Mouse (Mus musculus) activated CD4-positive, CD25-positive, alpha-beta regulatory T cell, adult 9 weeks (primary cell): ENCODE results near the gene Tomm5. TPM values are rescaled to one million over a fixed set of nuclear protein-coding genes. Genes with fewer than 3 reads are reported as not detected.

Experiments
- polyA plus RNA-seq: library from polyadenylated mRNA; unstranded; fragments of 100-300 nt; shearing (Covaris generic); gene quantifications from one replicate; pipeline ENCODE4 v1.2.1, GENCODE M21; 2017

Gene Tomm5
- 169 TPM for polyA plus RNA-seq

GRCm38 (mm10) chr4:45107601-45108277, at the start of gene Tomm5:
Gene Tomm5 (minus strand): TSS chr4:45108114.

GRCm38 (mm10) chr4:45084021-45084894, 23.7 kb downstream of the Tomm5 start, which contains the start of gene Fbxo10:
Gene Fbxo10 (minus strand): TSS chr4:45084604.

Other genes starting within 250 kb of the Tomm5 start
- 36.9 TPM for gene Grhpr, start 126.7 kb downstream of the Tomm5 start, polyA plus RNA-seq
- 13.2 TPM for gene Zbtb5, start 95.7 kb downstream of the Tomm5 start, polyA plus RNA-seq
- gene Polr1e, start 89.5 kb downstream of the Tomm5 start, polyA plus RNA-seq = 66.0 TPM
- 0.87 TPM for gene Fbxo10, start 23.5 kb downstream of the Tomm5 start, polyA plus RNA-seq
- gene Frmpd1, start 76.8 kb upstream of the Tomm5 start, polyA plus RNA-seq = not detected
- 18.9 TPM for gene Trmt10b, start 189.0 kb upstream of the Tomm5 start, polyA plus RNA-seq
- gene Dcaf10, start 234.0 kb upstream of the Tomm5 start, polyA plus RNA-seq = 1.3 TPM
- gene Exosc3, start 234.6 kb upstream of the Tomm5 start, polyA plus RNA-seq = 89.6 TPM